Mouse (Mus musculus): ENCODE measurements around the gene Prr5l. TPM values are rescaled to one million over a fixed set of nuclear protein-coding genes. Genes with fewer than 3 reads are reported as not detected.

The Prr5l gene
- polyA plus RNA-seq, 1 experiment from 2014 or later, result 12.4 TPM

DNA sequence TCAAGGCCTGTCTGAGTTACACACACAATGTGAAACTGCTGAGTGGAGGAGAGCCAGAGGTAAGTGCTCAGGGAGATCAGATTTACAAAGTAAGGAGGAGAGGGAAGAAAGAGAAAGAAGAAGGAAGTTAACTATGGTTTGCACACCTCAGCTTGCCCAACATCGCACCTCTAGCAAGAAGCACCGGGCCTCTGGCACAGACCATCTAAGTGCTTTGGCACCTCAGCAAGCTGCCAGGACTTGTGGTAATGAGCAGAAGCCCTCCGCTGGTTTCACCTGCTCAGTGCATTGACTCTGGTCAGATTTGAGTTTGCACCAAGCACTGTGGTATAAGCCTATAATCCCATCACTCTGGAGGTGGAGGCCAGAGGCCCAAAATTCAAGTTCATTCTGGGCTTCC is 70.9 kb downstream of the Prr5l start:
- Histone ChIP-seq H3K4me1 (peaks cover 3% of the 10 kb centered on the region; the same call in 1 of the 2 replicates), H3K27me3 (no peaks in the 10 kb centered on the region), H3K4me2 (replicated peaks) (no peak overlapping the region), H3K4me3 (no peak overlapping the region), H3K9ac (no peak overlapping the region), H3K9me3 (replicated peaks) (no peaks in the 10 kb centered on the region), H3K27ac (no peak overlapping the region), H3K36me3 (no peaks in the 10 kb centered on the region)
- 90% methylated on average over 3 of the region's 3 CpGs for WGBS
- ATAC-seq (ENCODE audit: low FRiP score), result no peak

DNA sequence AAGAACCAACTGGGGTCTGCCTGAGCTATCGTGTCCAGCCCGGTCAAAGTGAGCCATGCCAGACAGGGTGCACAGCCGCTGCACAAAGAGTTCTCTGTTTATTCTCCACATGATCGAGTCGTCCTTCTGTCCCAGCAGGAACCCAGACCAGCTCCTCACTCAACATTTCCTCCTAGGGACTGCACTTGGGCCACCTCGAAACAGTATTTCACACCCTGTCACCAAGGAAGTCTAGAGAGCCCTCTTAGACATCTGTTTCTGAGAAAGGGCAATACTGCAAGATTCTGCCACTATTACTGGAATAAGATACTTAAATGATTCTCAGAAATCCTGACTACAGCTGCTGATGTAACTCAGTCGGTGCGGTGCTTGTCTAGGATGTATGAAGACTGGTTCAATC is 72.1 kb downstream of the Prr5l start:
- H3K4me3 ChIP-seq, result no peak overlapping the region
- WGBS, result 63% methylated on average over 8 of the region's 8 CpGs
- no peak for ATAC-seq (ENCODE audit: low FRiP score)

DNA sequence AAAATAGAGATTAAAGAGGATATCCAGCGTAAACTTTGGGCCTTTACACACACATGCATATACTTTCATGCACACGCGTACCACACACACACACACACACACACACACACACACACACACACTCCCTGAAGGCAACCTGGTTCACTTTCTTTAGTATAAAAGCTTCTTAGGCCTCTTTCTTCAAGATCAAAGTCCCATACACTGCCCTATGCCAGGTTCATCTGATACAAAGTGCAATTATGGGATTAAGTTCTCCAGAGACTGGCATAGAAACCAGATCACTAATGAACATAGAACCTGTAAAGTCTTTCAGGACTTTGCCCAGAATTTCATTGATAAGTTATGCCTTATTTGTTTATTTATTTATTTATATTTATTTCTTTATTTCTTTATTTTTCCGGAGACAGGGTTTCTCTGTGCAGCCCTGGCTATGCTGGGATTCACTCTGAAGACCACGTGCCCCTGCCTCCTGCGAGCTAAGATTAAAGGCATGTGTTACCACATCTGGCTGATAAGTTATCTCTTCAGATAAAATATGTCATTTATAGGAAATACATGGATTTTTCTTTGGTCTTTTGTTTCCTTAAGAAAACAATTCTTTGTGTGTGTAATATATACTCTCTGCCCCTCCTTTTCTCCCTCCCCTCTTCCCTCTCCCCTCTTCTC is 73.1 kb downstream of the Prr5l start:
- H3K4me2 ChIP-seq (replicated peaks), result no peak overlapping the region
- 83% methylated on average over 6 of the region's 6 CpGs for WGBS
- no peaks in the 10 kb centered on the region for H3K4me1 ChIP-seq
- ATAC-seq (ENCODE audit: low FRiP score), result no peak
- H3K27ac ChIP-seq, result no peak overlapping the region
- H3K4me3 ChIP-seq, result no peak overlapping the region
- H3K36me3 ChIP-seq, result no peaks in the 10 kb centered on the region
- no peaks in the 10 kb centered on the region for H3K27me3 ChIP-seq
- H3K9me3 ChIP-seq (replicated peaks), result no peaks in the 10 kb centered on the region
- H3K9ac ChIP-seq, result no peak overlapping the region

More for the DNA sequence above, 72.1 kb downstream of the Prr5l start:
- Histone ChIP-seq H3K27ac (no peak overlapping the region), H3K27me3 (no peaks in the 10 kb centered on the region), H3K36me3 (no peaks in the 10 kb centered on the region), H3K4me2 (replicated peaks) (no peak overlapping the region), H3K9me3 (replicated peaks) (no peaks in the 10 kb centered on the region), H3K9ac (no peak overlapping the region), H3K4me1 (peaks cover 3% of the 10 kb centered on the region; the same call in 1 of the 2 replicates)

DNA sequence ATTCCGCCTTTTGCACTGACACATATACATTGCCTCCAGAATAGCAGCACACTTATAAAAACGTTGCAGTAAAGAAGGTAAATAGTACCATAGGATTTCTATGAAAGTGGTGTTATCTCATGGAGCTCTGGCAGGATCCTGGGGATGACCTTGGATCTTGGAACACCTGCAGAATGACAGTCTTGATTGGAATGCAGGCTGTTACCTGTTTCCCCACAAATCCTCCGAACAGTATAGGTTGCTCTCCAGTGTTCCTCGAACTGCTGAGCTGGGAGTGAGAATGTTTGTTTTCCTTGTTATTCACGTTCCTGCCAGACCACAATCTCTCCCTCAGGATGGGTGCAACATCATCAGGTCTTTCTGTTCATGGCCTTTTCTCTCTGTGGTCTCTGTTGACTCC is 75.1 kb downstream of the Prr5l start:
- Histone ChIP-seq H3K9me3 (replicated peaks) (no peaks in the 10 kb centered on the region), H3K36me3 (no peaks in the 10 kb centered on the region), H3K27ac (no peak overlapping the region), H3K4me2 (replicated peaks) (no peak overlapping the region), H3K4me3 (no peak overlapping the region), H3K9ac (no peak overlapping the region), H3K27me3 (no peaks in the 10 kb centered on the region), H3K4me1 (no peaks in the 10 kb centered on the region)
- 75% methylated on average over 5 of the region's 5 CpGs for WGBS
- no peak for ATAC-seq (ENCODE audit: low FRiP score)

DNA sequence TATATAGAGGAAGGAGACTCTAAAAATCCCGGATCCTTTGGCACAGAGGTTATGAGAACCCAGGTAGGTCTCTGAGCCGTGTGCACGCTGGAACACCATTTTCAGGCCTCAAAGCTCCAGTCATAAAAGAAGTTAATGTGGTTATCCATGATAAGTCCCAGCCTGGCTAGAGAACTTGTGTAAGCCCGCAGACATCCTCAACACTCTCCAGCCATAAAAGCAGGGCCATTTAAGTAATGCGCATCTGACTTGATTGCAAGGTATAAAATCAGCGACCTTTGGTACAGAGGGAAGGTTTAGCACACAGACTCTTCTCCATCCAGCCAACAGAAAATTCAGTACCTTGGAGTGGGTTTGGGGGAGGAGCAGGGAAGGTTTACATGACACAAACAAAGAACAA is 80.6 kb downstream of the Prr5l start:
- Histone ChIP-seq H3K9ac (no peak overlapping the region), H3K36me3 (no peaks in the 10 kb centered on the region), H3K27me3 (peaks cover 10% of the 10 kb centered on the region), H3K4me1 (peaks cover 6% of the 10 kb centered on the region; the same call in 1 of the 2 replicates), H3K4me3 (no peak overlapping the region), H3K9me3 (replicated peaks) (no peaks in the 10 kb centered on the region), H3K4me2 (replicated peaks) (no peak overlapping the region), H3K27ac (no peak overlapping the region)
- 93% methylated on average over 6 of the region's 6 CpGs for WGBS
- no peak for ATAC-seq (ENCODE audit: low FRiP score)

DNA sequence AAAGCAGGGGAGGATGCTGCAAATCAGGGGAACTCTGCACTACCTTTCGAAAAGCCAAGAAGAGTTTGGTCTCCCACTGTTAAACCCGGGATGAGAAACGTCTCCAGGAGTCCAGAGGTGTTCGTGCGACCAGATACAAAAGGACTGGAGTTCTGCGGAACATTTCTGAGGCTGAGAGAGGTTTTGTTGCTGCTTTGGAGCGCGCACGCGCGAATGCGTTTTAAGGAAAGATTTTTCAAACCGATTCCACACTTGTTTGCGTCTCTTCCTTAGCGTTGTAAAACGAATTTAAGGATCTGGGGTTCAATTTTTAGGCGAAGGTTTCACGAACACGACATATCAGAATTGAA is 85.0 kb downstream of the Prr5l start:
- H3K4me2 ChIP-seq (replicated peaks), result peak overlapping the region; percentile 90
- H3K36me3 ChIP-seq, result no peaks in the 10 kb centered on the region
- peaks cover 19% of the 10 kb centered on the region for H3K4me1 ChIP-seq
- peak overlapping the region; percentile 50 for H3K4me3 ChIP-seq
- peaks cover 24% of the 10 kb centered on the region for H3K27me3 ChIP-seq
- no peaks in the 10 kb centered on the region for H3K9me3 ChIP-seq (replicated peaks)
- H3K9ac ChIP-seq, result peak overlapping the region; percentile 59
- ATAC-seq (ENCODE audit: low FRiP score), result no peak
- peak overlapping the region; percentile 49 for H3K27ac ChIP-seq
- 2% methylated on average over 19 of the region's 19 CpGs for WGBS

DNA sequence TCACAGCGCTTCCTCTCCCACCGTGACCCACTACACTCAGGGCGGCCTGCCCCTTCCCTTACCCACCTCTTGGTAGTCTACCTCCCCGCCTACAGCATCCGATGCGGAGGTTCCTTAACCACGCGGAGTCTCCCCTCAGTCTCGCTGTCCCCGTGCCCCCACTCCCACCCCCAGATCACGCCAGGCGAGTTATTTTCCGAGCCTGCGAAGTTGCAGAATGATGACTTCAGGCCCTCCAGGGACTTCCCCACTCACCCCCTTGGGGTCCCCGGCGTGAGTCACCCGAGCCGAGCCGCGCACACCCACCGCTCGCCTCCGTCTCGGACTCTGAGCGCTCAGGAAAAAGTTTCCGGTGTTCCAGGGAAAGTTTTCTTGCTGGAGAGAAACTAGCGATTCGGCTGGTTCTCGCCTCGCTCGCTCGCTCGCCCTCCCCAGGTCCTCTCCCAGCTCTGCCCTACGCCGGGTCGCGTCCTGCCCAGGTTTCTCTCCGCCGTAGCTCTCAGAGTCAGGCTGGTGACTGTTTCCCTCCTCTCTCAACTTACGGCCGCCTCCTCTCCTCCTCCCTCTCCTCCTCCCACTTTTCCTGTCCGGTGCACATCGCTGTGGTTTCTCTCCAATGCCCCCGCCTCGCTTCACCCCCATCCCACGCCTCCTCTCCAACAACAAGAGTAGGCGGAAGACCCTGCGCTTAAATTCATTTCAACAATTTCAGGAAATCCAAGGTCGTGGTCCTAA is 85.5 kb downstream of the Prr5l start:
- WGBS, result under 1% methylated on average over 49 of the region's 49 CpGs

DNA sequence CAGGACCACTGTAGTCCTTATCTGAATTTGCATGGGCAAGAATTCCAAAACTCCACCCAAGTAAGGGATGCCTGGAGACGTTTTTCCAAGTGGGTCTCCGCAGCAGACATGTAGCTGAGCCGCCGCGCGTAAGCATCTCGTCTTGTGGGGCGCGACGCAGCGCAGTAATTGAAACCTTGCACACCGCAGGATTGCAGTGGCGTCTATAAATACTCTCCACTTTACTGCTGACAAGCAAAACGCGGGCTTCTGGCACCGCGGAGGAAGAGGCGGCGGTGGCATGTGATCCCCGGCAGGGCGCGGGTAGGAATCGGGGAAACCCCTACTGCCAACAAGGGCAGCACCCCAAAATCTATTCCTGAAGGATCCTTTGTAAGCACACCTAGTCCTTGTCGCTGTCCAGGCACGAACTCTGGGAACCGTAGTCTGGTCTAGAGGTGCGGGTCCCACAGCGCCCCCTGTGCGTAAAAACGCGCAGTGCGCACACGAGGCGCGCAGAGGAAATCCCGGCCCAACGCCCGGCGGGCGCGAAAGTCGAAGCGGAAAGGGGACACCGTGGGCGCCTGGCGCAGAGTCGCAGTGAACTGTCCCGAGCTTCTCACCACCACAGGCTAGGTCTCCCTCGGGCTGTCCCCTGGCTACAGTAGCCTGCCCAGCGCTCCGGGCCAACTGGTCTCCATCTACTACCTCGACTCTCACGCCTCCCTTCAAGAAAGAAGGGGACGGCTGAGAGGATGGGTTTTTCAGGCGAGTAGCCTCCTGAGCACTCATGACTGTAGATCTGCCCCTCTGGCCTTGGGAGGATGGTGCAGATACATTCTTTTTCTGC is 86.3 kb downstream of the Prr5l start:
- Histone ChIP-seq H3K27me3 (peaks cover 24% of the 10 kb centered on the region), H3K4me3 (peak overlapping the region; percentile 50), H3K9me3 (replicated peaks) (no peaks in the 10 kb centered on the region), H3K4me2 (replicated peaks) (peak overlapping the region; percentile 90), H3K36me3 (no peaks in the 10 kb centered on the region), H3K4me1 (peaks cover 19% of the 10 kb centered on the region), H3K27ac (peak overlapping the region; percentile 49), H3K9ac (peak overlapping the region; percentile 59)
- WGBS, result 2% methylated on average over 55 of the region's 55 CpGs
- ATAC-seq (ENCODE audit: low FRiP score), result peak; percentile 79

More for the DNA sequence above, 85.5 kb downstream of the Prr5l start:
- H3K36me3 ChIP-seq, result no peaks in the 10 kb centered on the region
- peaks cover 19% of the 10 kb centered on the region for H3K4me1 ChIP-seq
- H3K4me3 ChIP-seq, result peak overlapping the region; percentile 50
- H3K4me2 ChIP-seq (replicated peaks), result peak overlapping the region; percentile 90
- peaks cover 24% of the 10 kb centered on the region for H3K27me3 ChIP-seq
- peak; percentile 76 for ATAC-seq (ENCODE audit: low FRiP score)
- H3K27ac ChIP-seq, result peak overlapping the region; percentile 49
- peak overlapping the region; percentile 59 for H3K9ac ChIP-seq
- no peaks in the 10 kb centered on the region for H3K9me3 ChIP-seq (replicated peaks)

DNA sequence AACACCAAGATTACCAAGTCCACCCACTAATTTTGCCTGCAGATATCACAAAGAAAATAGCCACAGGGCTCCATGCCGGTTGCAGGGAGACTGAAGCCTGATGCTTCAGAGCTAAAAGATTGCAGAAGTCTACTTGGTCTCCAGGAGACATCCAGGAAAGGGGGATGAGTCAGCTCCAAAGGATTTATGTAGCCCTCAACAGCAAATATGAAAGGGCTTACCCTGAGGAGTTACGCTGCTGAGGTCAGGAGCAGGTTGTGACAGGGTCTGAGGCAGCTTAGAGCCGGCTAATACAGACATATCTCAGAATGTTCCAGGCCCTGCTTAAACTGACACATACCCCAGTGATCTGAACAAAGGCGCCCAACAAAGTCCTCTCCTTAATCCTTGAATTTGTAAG is 90.7 kb downstream of the Prr5l start:
- H3K4me1 ChIP-seq, result peaks cover 12% of the 10 kb centered on the region
- H3K9ac ChIP-seq, result no peak overlapping the region
- no peak for ATAC-seq (ENCODE audit: low FRiP score)
- H3K9me3 ChIP-seq (replicated peaks), result no peaks in the 10 kb centered on the region
- H3K27me3 ChIP-seq, result peaks cover 13% of the 10 kb centered on the region
- H3K36me3 ChIP-seq, result no peaks in the 10 kb centered on the region
- no peak overlapping the region for H3K4me2 ChIP-seq (replicated peaks)
- no peak overlapping the region for H3K27ac ChIP-seq
- no peak overlapping the region for H3K4me3 ChIP-seq
- WGBS, result 83% methylated on average over 4 of the region's 4 CpGs

DNA sequence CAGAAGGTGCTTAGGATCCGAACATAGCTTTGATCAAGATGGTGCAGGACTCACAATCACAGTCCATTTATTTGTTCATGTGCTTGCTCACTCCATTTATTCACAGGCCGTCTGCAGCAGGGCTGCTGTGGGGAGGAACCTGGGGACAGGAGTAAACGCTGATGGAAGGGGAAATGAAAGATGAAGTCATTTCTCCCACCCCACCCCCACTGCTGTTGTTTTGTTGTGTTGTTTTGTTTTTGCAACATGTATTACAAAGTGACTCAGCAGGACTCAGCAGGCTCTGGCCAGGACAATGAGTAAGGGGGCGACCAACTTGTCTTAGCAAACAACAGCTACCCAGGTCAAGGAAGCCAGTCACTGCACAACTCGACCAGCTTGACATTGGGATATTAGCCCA is 99.6 kb downstream of the Prr5l start:
- WGBS, result 40% methylated on average over 5 of the region's 5 CpGs
- Histone ChIP-seq H3K9me3 (replicated peaks) (no peaks in the 10 kb centered on the region), H3K4me3 (no peak overlapping the region), H3K4me1 (no peaks in the 10 kb centered on the region), H3K4me2 (replicated peaks) (no peak overlapping the region), H3K36me3 (no peaks in the 10 kb centered on the region), H3K27ac (no peak overlapping the region), H3K27me3 (no peaks in the 10 kb centered on the region), H3K9ac (no peak overlapping the region)
- no peak for ATAC-seq (ENCODE audit: low FRiP score)

DNA sequence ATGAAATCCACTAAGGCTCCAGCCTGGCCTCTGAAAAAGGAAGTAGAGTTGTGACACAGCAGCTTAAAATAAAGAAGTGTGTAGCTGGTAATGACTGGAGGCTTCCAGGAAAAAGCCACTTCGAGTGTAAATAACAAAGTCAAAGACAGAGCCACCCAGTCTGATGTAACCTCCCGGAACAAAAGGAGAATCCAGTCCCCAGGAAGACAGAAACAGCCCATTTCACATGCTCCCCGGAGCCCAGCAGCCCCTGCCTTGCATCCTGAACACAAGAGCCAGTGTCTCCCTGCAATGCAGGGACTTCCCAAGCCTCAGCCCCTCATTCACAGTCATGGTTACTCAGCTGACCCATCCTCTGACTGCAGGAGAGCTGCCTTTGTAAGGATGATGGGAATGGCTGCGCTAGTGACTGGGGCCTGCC is 101.5 kb downstream of the Prr5l start:
- Histone ChIP-seq H3K27ac (no peak overlapping the region; the same call in 1 of the 2 replicates), H3K27me3 (no peaks in the 10 kb centered on the region), H3K4me3 (no peak overlapping the region), H3K4me1 (no peaks in the 10 kb centered on the region), H3K9ac (no peak overlapping the region), H3K36me3 (no peaks in the 10 kb centered on the region), H3K9me3 (replicated peaks) (no peaks in the 10 kb centered on the region), H3K4me2 (replicated peaks) (no peak overlapping the region)
- 64% methylated on average over 4 of the region's 4 CpGs for WGBS
- peak; percentile 72 for ATAC-seq (ENCODE audit: low FRiP score)

DNA sequence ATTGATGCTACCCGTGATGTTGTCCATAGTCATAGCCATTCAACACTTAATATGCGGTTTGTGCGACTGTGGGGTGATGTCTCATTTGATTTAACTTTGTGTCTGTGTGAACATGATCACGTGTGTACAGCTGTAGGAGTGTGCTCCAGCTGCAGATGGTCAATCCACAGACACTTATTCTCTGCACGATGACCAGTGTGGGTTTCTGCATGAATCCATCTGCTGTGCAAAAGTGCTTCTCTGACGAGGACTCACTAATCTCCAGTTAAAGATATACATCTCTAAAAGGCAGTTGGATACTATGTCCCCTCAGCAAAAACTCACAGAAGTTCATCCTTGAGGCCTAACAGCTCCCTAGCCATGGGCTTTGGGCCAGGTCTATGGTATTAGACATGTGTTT is 104.7 kb downstream of the Prr5l start:
- no peaks in the 10 kb centered on the region for H3K4me1 ChIP-seq
- ATAC-seq (ENCODE audit: low FRiP score), result no peak
- 93% methylated on average over 6 of the region's 6 CpGs for WGBS

More for the DNA sequence above, 104.7 kb downstream of the Prr5l start:
- Histone ChIP-seq H3K4me2 (replicated peaks) (no peak overlapping the region), H3K27ac (no peak overlapping the region), H3K27me3 (no peaks in the 10 kb centered on the region), H3K4me3 (no peak overlapping the region), H3K9me3 (replicated peaks) (no peaks in the 10 kb centered on the region), H3K36me3 (no peaks in the 10 kb centered on the region), H3K9ac (no peak overlapping the region)
